Mouse (Mus musculus) heart, embryonic 16.5 days (tissue): ENCODE data around the gene Celf5. TPM values are rescaled to one million over a fixed set of nuclear protein-coding genes. Genes with fewer than 3 reads are reported as not detected.

ENCODE experiments used
- ATAC-seq: fragments of 200-750 bp; cut with Nextera tagmentation; replicated peaks from 2 replicates; pipeline ENCODE4 v1.8.0; 2017; ENCODE audit warnings: moderate number of reproducible peaks; ENCODE audit not compliant: insufficient read depth, low FRiP score; ENCODE audit errors: extremely low read depth
- H3K27ac ChIP-seq: fragments of 300-500 bp; sonication (generic); 2 replicates; pipeline ENCODE4 v1.5.1; 2014; ENCODE audit warnings: mild to moderate bottlenecking, low read length, control low read depth, moderate library complexity
- H3K27me3 ChIP-seq: fragments of 300-500 bp; sonication (generic); 2 replicates; pipeline ENCODE4 v1.6.1; 2014; ENCODE audit warnings: low read length, mixed read lengths; ENCODE audit not compliant: control insufficient read depth, insufficient read depth
- H3K36me3 ChIP-seq: fragments of 300-500 bp; sonication (generic); 2 replicates; pipeline ENCODE4 v1.6.1; 2014; ENCODE audit not compliant: control insufficient read depth, insufficient read depth
- H3K4me1 ChIP-seq: fragments of 300-500 bp; sonication (generic); 2 replicates; pipeline ENCODE4 v1.6.1; 2014; ENCODE audit warnings: low read length, mixed read lengths; ENCODE audit not compliant: control insufficient read depth, insufficient read depth
- H3K4me2 ChIP-seq: fragments of 300-500 bp; sonication (generic); 2 replicates; pipeline ENCODE4 v1.6.1; 2014; ENCODE audit warnings: low read depth, mild to moderate bottlenecking, control low read depth, low read length
- H3K4me3 ChIP-seq: fragments of 300-500 bp; sonication (generic); 2 replicates; pipeline ENCODE4 v1.5.1; 2014; ENCODE audit warnings: mild to moderate bottlenecking, control low read depth, low read length
- H3K9ac ChIP-seq: fragments of 300-500 bp; sonication (generic); 2 replicates; pipeline ENCODE4 v1.6.1; 2014; ENCODE audit warnings: low read length, control low read depth
- H3K9me3 ChIP-seq: fragments of 300-500 bp; sonication (generic); replicated peaks from 2 replicates; pipeline ENCODE4 v1.6.1; 2016; ENCODE audit warnings: low read length; ENCODE audit not compliant: control insufficient read depth
- WGBS: fragments of 180-500 bp; shearing (Covaris S2); extraction: QIAGEN DNeasy Blood & Tissue Kit; methylation state at CpG from one replicate; pipeline ENCODE4 v1.1.7; 2014; 5-methylcytosine and 5-hydroxymethylcytosine counted together
- polyA plus RNA-seq: library from polyadenylated mRNA; unstranded; fragments of >200 nt; fragmentation: Nextera tagmentation; extraction: Ambion mirVana; gene quantifications from 2 replicates; pipeline ENCODE4 v1.2.1, GENCODE M21; 2015

The Celf5 gene
- polyA plus RNA-seq, 1 experiment from 2014 or later: 0.24 TPM

DNA sequence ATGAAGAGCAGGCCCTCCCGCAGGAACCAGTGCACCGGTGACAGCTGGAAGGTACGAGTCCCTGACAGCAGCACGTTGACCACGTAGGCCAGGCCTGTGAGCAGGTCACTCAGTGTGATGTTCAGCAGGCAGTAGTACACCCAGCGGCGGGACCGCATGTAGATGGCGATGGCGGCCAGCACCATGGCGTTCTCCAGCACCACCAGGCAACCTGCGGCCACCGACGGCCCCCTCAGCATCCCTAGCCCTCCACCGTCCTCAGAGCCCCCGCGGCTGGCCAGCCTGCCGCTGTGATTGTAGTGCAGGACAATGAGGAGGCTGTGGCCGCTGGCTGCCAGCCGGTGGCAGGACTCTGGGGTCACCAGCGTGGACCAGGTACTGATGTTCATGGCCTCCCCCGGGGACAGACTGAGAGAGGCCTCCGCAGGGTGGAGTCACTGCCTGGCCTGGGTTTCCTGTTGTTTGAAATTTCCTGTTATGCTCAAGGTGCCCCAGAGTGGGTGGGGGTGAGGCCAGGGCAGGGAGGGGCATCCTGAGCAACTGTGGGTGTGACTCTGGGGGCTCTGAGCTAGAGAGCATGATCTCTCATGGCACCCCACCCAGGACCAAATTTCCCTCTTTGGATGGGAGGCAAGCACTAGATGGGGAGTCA, 16.9 kb upstream of the Celf5 start:
- H3K27me3 ChIP-seq: peaks cover 4% of the 10 kb centered on the region; the same call in 1 of the 2 replicates
- 59% methylated on average over 23 of the region's 23 CpGs for WGBS
- peak overlapping the region; percentile 13; the same call in 1 of the 2 replicates for H3K4me3 ChIP-seq
- peaks cover 14% of the 10 kb centered on the region for H3K4me1 ChIP-seq
- peak overlapping the region; percentile 19 for H3K4me2 ChIP-seq
- peak overlapping the region; percentile 5; the same call in 1 of the 2 replicates for H3K9ac ChIP-seq
- no peak for ATAC-seq
- no peaks in the 10 kb centered on the region for H3K36me3 ChIP-seq
- no peak overlapping the region for H3K27ac ChIP-seq
- no peaks in the 10 kb centered on the region for H3K9me3 ChIP-seq

DNA sequence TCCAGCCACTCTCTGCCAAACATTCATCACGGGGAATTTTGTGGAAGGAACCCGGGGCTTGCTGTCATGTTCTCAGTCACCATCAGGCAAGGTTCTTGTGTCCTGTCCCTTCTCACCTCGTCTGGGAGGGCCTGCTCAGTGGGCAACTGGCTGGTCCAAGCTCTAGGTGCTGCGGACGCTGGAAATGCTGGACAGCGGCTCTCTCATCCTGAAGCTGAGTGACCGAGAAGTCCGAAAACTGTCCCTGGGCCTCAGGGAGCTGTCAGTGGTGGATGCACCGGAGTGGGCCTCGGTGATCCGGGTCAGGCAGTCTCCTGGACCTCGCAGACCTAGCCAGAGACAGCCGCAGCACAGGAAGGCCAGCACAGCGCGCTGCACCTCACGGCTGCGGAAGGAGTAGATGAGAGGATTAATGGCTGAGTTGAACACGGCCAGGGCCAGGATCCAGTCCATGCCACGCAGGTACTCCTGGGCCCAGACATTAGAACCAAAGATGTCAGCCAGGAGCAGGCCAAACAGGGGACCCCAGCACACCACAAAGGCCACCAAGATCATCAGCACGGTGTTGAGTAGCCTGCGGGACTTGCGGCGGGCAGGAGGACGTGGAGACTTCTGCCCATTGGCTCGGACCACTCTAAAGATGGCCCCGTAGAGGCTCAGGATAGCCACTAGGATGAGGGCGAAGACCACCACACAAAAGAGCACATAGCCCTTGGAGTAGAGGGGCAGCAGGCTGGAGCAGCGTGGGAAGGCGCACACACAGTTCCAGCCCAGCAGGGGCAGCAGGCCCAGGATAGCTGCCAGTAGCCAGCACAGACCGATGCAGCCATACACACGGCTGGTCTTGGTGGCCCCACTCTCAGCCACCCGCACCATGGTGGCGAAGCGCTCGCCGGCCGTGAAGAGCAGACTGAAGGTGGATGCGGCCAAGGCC, 16.1 kb upstream of the Celf5 start:
- no peak for ATAC-seq
- no peak overlapping the region for H3K27ac ChIP-seq
- H3K4me3 ChIP-seq: no peak overlapping the region
- H3K9me3 ChIP-seq: no peaks in the 10 kb centered on the region
- H3K4me2 ChIP-seq: peak overlapping the region; percentile 1; the same call in 1 of the 2 replicates
- WGBS: 83% methylated on average over 38 of the region's 38 CpGs
- peaks cover 4% of the 10 kb centered on the region; the same call in 1 of the 2 replicates for H3K27me3 ChIP-seq
- H3K9ac ChIP-seq: no peak overlapping the region; the same call in 1 of the 2 replicates
- H3K4me1 ChIP-seq: peaks cover 14% of the 10 kb centered on the region
- no peaks in the 10 kb centered on the region for H3K36me3 ChIP-seq

DNA sequence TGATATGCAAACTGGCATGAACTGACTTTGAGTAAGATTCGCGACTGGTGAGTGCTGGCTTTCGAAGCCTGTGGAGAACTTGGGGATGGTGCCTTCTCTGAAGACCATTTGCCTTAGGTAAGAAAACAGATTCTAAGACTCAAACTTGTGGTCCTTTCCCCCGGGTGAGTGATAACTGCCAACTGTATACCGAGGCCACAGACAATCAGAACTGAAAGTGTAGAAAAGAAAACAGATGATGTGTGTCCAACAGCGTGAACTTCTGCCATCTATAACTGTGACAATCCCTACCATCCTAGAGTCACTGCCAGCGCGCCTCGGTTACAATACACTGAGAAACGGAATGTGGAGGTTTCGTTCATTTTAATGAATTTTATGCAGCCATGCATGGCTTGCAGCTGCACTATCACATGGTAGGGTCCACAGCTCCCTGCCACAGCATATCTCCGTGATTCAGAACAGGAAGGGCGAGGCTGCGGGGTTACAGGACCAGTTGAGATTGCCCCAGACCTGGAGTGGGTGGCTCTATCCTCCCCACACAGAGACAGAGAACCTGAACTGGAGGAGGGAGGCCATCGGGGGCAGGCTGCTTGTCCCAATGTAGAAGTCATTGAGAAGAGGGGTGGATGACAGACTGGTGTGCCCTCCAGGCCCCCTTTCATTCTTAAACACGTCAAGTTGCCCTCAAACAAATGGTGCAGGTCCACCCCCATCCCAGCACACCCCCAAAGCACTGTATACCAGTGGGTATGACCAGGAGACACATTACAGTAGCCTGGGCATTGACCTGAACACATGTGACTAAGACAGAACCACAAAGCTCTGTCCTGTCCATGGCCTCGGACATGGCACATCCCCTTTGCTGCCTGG, 15.1 kb upstream of the Celf5 start:
- H3K9ac ChIP-seq: no peak overlapping the region
- H3K9me3 ChIP-seq: no peaks in the 10 kb centered on the region
- H3K4me3 ChIP-seq: no peak overlapping the region; the same call in 1 of the 2 replicates
- peaks cover 14% of the 10 kb centered on the region for H3K4me1 ChIP-seq
- H3K36me3 ChIP-seq: peaks cover 3% of the 10 kb centered on the region
- no peak for ATAC-seq
- WGBS: 75% methylated on average over 17 of the region's 17 CpGs
- H3K27me3 ChIP-seq: no peaks in the 10 kb centered on the region
- peak overlapping the region; percentile 66; the same call in 1 of the 2 replicates for H3K4me2 ChIP-seq
- H3K27ac ChIP-seq: no peak overlapping the region

DNA sequence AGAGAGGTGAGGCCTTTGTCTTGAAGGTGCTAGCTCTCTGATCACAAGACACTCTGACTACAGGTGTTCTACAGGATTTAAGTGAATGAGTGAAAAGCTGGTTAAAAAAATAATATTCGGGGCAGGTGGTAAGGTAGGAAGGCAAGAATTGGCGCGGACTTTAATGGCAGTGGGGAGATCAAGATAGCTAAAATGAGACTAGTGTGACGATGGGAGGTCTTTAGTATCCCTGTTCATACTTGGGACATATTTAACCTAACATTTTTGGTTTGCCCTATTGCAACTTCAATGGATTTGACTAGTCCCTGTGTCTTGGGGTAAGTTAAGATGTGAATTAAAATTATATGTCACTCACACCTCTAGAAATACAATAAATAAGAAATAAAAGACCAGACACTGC, 14.5 kb upstream of the Celf5 start:
- H3K4me1 ChIP-seq: peaks cover 14% of the 10 kb centered on the region
- 32% methylated on average over 4 of the region's 4 CpGs for WGBS
- H3K27me3 ChIP-seq: no peaks in the 10 kb centered on the region
- H3K4me3 ChIP-seq: peak overlapping the region; percentile 87
- peak overlapping the region; percentile 74 for H3K9ac ChIP-seq
- peaks cover 7% of the 10 kb centered on the region for H3K36me3 ChIP-seq
- no peaks in the 10 kb centered on the region for H3K9me3 ChIP-seq
- no peak for ATAC-seq
- peak overlapping the region; percentile 90 for H3K27ac ChIP-seq
- peak overlapping the region; percentile 66 for H3K4me2 ChIP-seq

DNA sequence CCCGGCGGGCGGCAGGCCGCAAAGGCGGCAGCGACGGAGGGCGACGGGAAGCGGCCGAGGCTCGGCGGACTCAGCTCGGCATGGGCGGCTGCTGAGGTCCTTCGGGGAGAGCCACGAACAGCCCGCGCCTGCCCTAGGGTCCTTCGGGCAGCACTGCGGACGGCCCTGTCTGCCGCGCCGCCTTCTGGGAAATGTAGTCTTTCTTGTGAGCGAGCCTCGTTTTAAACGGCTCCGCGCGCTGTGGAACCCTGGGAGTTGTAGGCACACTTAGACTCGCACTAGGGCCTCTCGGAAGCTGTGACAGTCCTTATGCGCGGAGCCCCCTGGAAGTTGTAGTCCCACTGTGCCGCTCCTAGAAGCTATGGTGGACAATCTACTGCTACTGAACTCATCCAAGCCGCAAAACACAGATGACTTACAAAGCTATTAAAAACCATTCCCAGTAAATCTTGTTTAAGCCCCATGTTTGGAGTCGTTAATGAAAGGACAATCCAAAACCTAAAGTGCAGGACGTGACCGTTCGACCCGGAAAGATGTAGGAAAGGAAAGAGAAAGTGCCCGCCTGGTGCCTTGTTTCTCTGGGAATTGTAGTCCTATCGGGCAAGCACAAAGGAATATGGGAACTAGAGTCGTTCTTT, 13.9 kb upstream of the Celf5 start, which contains the start of gene Ncln:
Ncln (minus strand) TSS at position 129 of the 638 bp plus-strand sequence.
- H3K4me1 ChIP-seq: peaks cover 14% of the 10 kb centered on the region
- H3K27me3 ChIP-seq: no peaks in the 10 kb centered on the region
- peak; percentile 95 for ATAC-seq
- H3K9ac ChIP-seq: peak within 1 kb of the TSS; percentile 92
- H3K27ac ChIP-seq: peak within 1 kb of the TSS; percentile 90
- WGBS: under 1% methylated on average over 45 of the region's 45 CpGs
- no peaks in the 10 kb centered on the region for H3K9me3 ChIP-seq
- H3K4me3 ChIP-seq: peak within 1 kb of the TSS; percentile 87
- peak within 1 kb of the TSS; percentile 94 for H3K4me2 ChIP-seq
- H3K36me3 ChIP-seq: peaks cover 13% of the 10 kb centered on the region

DNA sequence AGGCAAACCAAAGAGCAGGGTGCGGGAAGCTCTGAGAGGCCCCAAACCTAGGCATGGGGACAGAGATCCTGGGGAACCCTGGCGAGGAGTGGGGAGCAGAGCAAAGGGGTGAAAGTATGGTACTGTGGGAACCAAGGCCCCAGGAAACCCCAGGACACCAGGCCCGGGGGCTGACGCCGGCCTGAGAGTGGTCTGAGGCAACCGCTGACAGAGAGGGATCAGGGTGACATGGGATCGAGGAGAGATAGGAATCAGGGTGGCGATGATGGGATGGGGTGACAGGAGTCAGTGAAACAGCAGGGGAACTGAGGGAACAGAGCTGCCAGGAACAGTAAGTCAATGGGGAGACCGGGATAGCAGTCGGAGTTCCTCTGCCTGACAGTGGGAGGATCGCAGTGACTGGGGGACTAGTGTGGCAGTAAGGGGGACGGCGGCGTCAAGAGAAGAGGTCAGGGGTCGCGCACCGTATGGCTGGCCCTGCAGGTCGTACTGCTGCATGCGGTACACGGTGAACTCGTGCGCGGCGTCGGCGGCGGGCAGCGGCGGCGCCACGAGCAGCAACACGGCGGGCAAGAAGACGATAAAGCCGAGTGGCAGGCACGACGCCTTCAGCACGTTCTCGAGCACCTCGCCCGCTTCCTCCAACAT, 13.2 kb upstream of the Celf5 start:
- H3K4me2 ChIP-seq: peak overlapping the region; percentile 94
- H3K9me3 ChIP-seq: no peaks in the 10 kb centered on the region
- H3K9ac ChIP-seq: peak overlapping the region; percentile 92
- no peaks in the 10 kb centered on the region for H3K27me3 ChIP-seq
- ATAC-seq: peak; percentile 12; the same call in 1 of the 2 replicates
- WGBS: 1% methylated on average over 41 of the region's 41 CpGs
- peak overlapping the region; percentile 61 for H3K27ac ChIP-seq
- H3K4me1 ChIP-seq: peaks cover 14% of the 10 kb centered on the region
- peaks cover 19% of the 10 kb centered on the region for H3K36me3 ChIP-seq
- H3K4me3 ChIP-seq: peak overlapping the region; percentile 87

DNA sequence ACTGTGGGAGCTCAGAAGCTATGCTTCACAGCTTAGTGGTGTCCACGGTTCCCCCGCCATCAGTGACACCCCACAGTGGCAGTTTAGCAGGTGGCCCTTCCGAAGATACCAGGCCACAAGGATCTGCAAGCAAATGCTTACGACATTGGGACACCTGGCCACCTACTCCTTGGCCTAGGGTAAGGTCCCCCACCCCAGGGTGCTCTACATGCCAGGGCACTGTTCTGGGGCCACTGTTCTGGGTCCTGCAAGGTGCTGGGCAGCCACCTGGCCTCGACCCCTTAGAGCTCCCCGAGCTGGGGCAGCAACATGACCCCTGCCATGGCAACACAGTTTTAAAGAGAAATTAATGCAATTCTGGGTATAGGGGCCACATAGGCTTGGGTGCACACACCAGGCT, 12.6 kb upstream of the Celf5 start:
- peak overlapping the region; percentile 94 for H3K4me2 ChIP-seq
- H3K4me3 ChIP-seq: peak overlapping the region; percentile 87
- 69% methylated on average over 6 of the region's 6 CpGs for WGBS
- H3K4me1 ChIP-seq: peaks cover 14% of the 10 kb centered on the region
- H3K36me3 ChIP-seq: peaks cover 25% of the 10 kb centered on the region
- no peak for ATAC-seq
- no peaks in the 10 kb centered on the region for H3K9me3 ChIP-seq
- H3K9ac ChIP-seq: peak overlapping the region; percentile 92
- H3K27ac ChIP-seq: no peak overlapping the region
- H3K27me3 ChIP-seq: no peaks in the 10 kb centered on the region
